Mouse (Mus musculus) heart, embryonic 15.5 days (tissue): ENCODE results near the gene Olfm2. TPM values are rescaled to one million over a fixed set of nuclear protein-coding genes. Genes with fewer than 3 reads are reported as not detected.
A peak's percentile ranks its signal among the peaks of the same experiment; 100 is the strongest.

Experiments
- ATAC-seq: fragments of 200-750 bp; cut with Nextera tagmentation; replicated peaks from 2 replicates; pipeline ENCODE4 v1.8.0; 2017; ENCODE audit warnings: low read depth, moderate TSS enrichment; ENCODE audit not compliant: insufficient number of reproducible peaks, insufficient read depth, low FRiP score
- H3K27ac ChIP-seq: fragments of 300-500 bp; sonication (generic); 2 replicates; pipeline ENCODE4 v1.5.1; 2015; ENCODE audit warnings: mild to moderate bottlenecking, inconsistent platforms
- H3K27me3 ChIP-seq: fragments of 300-500 bp; sonication (generic); 2 replicates; pipeline ENCODE4 v1.6.1; 2015; ENCODE audit warnings: inconsistent platforms
- H3K36me3 ChIP-seq: fragments of 300-500 bp; sonication (generic); 2 replicates; pipeline ENCODE4 v1.6.1; 2015; ENCODE audit warnings: mild to moderate bottlenecking, inconsistent platforms
- H3K4me1 ChIP-seq: fragments of 300-500 bp; sonication (generic); replicated peaks from 2 replicates; pipeline ENCODE4 v1.6.1; 2015; ENCODE audit warnings: inconsistent platforms
- H3K4me2 ChIP-seq: fragments of 300-500 bp; sonication (generic); 2 replicates; pipeline ENCODE4 v1.6.1; 2015; ENCODE audit warnings: inconsistent platforms, mild to moderate bottlenecking, moderate library complexity
- H3K4me3 ChIP-seq: fragments of 300-500 bp; sonication (generic); 2 replicates; pipeline ENCODE4 v1.5.1; 2015; ENCODE audit warnings: mild to moderate bottlenecking, inconsistent platforms
- H3K9ac ChIP-seq: fragments of 300-500 bp; sonication (generic); 2 replicates; pipeline ENCODE4 v1.6.1; 2015; ENCODE audit warnings: mild to moderate bottlenecking, inconsistent platforms
- H3K9me3 ChIP-seq: fragments of 300-500 bp; sonication (generic); replicated peaks from 2 replicates; pipeline ENCODE4 v1.6.1; 2016; ENCODE audit warnings: inconsistent platforms
- WGBS: fragments of 180-500 bp; shearing (Covaris S2); methylation state at CpG from one replicate; pipeline ENCODE4 v1.1.7; 2015; ENCODE audit warnings: mixed read lengths; 5-methylcytosine and 5-hydroxymethylcytosine counted together
- polyA plus RNA-seq: library from polyadenylated mRNA; unstranded; fragments of >200 nt; fragmentation: Nextera tagmentation; extraction: Ambion mirVana; gene quantifications from 2 replicates; pipeline ENCODE4 v1.2.1, GENCODE M21; 2015

Olfm2 gene
- polyA plus RNA-seq, 1 experiment from 2014 or later: 1.00 TPM

DNA sequence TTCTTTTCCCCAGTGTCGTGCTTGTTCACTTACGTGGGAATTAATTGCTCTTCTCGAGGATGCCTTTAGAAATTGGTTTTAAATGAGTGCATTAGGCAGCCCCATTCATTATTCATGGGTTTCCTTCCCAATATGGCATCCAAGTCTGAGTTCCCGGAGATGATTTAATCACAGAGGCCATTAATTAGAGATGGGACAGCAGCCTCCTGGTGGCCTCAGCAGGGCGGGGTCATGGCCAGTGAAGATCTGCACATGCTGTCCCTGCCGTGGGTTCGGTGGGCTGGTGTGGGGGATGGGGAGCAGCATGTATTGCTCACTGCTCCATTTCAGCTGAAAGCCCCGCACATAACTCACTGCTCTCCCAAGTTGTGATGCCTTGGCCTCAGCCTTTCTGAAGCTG, 80.2 kb downstream of the Olfm2 start:
- H3K4me3 ChIP-seq: no peak overlapping the region
- no peaks in the 10 kb centered on the region for H3K9me3 ChIP-seq
- H3K4me1 ChIP-seq: peaks cover 6% of the 10 kb centered on the region; the same call in 1 of the 2 replicates
- no peak overlapping the region for H3K9ac ChIP-seq
- no peak for ATAC-seq
- H3K4me2 ChIP-seq: no peak overlapping the region
- WGBS: 45% methylated on average over 8 of the region's 8 CpGs
- no peak overlapping the region for H3K27ac ChIP-seq
- peaks cover 28% of the 10 kb centered on the region for H3K36me3 ChIP-seq
- H3K27me3 ChIP-seq: no peaks in the 10 kb centered on the region

DNA sequence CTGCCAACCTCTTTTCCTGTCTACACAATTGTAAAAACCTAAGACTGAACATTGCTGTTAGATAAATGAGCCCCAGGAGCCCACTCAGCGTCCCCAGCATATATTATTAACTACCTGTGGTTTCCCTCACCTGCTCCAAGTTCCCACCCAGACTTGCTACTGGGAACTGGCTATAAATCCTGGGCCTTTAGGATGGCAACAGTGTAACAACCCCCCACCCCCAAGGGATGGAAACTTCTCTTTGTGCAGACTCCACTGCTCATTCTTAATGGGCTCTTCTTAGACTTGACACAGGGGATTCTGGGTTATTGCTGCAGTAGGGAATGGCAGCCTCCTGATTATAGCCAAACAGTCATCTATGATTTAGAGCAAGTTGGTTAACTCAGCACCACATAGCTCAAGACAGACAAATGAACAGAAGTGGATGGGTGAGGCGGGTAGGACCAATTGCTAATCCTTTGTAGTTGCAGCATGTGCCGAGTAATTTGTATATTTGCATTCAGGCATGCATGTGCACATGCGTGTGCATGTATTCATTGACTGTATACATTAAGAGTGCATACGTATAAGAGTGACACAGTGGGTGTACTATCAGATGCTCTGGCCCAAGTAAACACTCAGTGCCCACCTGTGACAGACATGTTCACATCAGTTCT, 81.0 kb downstream of the Olfm2 start:
- no peaks in the 10 kb centered on the region for H3K9me3 ChIP-seq
- H3K27me3 ChIP-seq: no peaks in the 10 kb centered on the region
- H3K4me3 ChIP-seq: no peak overlapping the region
- H3K4me1 ChIP-seq: peaks cover 6% of the 10 kb centered on the region; the same call in 1 of the 2 replicates
- no peak overlapping the region for H3K27ac ChIP-seq
- WGBS: 79% methylated on average over 5 of the region's 5 CpGs
- no peak overlapping the region for H3K9ac ChIP-seq
- ATAC-seq: no peak
- no peak overlapping the region for H3K4me2 ChIP-seq
- H3K36me3 ChIP-seq: peaks cover 28% of the 10 kb centered on the region

DNA sequence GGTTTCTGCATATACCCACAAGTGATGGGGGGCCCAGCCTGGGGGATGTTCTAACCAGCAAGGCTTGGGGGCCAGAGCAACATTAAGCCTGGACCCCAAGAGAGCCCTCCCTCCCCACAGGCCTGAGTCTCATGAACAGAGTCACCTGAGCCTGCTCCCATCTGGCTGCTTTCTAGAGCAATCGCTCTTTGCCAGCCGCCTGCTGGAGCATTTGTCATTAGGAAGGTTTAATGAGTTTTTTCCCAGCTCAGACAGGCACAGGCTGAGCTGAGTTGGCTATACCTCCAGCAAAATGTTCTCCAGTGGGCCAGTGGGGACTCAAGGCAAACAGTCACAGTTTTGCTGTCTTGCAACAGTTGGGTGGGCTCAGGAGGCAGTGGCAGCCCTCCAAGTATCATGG, 81.8 kb downstream of the Olfm2 start:
- Histone ChIP-seq H3K27ac (no peak overlapping the region), H3K4me1 (peaks cover 6% of the 10 kb centered on the region; the same call in 1 of the 2 replicates), H3K36me3 (peaks cover 28% of the 10 kb centered on the region), H3K9me3 (no peaks in the 10 kb centered on the region), H3K4me3 (no peak overlapping the region), H3K9ac (no peak overlapping the region), H3K27me3 (no peaks in the 10 kb centered on the region), H3K4me2 (no peak overlapping the region)
- WGBS: 81% methylated on average over 2 of the region's 2 CpGs
- no peak for ATAC-seq

DNA sequence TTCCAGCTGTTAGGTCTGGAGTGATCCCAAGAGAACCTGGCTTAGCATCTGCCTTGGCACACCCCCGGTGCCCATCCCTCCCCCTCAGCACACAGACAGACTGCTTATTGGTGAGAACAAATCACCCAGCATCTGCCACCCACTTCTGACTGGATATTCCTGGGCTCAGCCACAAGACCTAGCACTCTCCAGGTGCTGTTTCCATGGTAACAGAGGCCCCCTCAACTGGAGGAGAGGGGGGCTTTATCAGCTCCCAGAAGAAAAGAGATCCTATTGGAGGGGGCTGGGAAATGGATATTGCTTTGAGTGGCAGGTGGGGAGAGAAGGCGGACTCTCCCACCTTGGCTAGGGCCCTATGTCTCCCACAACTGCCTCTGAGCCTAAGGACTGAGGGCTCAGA, 82.2 kb downstream of the Olfm2 start:
- peaks cover 28% of the 10 kb centered on the region for H3K36me3 ChIP-seq
- no peak overlapping the region for H3K4me2 ChIP-seq
- H3K27me3 ChIP-seq: no peaks in the 10 kb centered on the region
- ATAC-seq: no peak
- no peak overlapping the region for H3K27ac ChIP-seq
- H3K4me3 ChIP-seq: no peak overlapping the region
- no peaks in the 10 kb centered on the region for H3K9me3 ChIP-seq
- WGBS: 87% methylated on average over 2 of the region's 2 CpGs
- no peak overlapping the region for H3K9ac ChIP-seq
- H3K4me1 ChIP-seq: peaks cover 6% of the 10 kb centered on the region; the same call in 1 of the 2 replicates

DNA sequence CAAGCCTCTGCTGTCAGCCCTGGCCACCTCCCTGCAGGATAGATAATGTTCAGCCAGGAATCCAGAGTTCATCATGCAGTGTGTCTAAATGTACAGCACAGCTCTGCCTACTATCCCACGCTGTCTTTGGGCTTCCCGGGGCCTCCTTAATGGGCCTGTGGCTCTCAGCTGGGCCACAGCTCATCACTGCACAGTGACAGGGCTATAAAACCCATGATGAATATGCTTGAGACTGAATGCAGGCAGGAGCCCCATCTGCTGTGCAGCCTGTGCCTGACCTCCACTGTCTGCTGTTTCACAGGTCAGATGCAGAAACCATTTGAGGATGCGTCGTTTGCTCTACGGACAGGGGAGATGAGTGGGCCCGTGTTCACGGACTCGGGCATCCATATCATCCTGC, 83.3 kb downstream of the Olfm2 start:
- no peak for ATAC-seq
- Histone ChIP-seq H3K36me3 (peaks cover 28% of the 10 kb centered on the region), H3K27ac (no peak overlapping the region)

DNA sequence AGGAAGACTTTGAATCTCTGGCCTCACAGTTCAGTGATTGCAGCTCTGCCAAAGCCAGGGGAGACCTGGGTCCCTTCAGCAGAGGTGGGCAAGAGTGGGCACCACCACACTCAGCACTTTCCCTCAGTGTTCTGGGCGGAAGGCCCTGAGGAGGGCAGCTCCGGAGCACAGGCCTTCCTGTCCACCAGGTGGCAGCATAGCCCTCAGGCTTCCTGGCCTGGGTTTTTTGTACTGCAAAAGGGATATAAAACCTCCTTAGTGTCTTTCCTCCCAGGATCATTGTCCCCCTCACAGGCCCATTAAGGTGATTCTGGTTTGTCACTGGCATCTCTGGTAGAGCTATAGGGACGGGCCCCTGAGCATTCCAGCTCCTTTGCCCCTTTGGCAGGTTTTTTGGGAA, 83.8 kb downstream of the Olfm2 start:
- no peak overlapping the region for H3K9ac ChIP-seq
- no peaks in the 10 kb centered on the region for H3K27me3 ChIP-seq
- peaks cover 19% of the 10 kb centered on the region for H3K4me1 ChIP-seq
- WGBS: 52% methylated on average over 3 of the region's 3 CpGs
- no peak overlapping the region for H3K27ac ChIP-seq
- H3K9me3 ChIP-seq: no peaks in the 10 kb centered on the region
- no peak overlapping the region for H3K4me2 ChIP-seq
- H3K36me3 ChIP-seq: peaks cover 29% of the 10 kb centered on the region
- no peak for ATAC-seq
- H3K4me3 ChIP-seq: no peak overlapping the region

More for the DNA sequence above, 83.3 kb downstream of the Olfm2 start:
- Histone ChIP-seq H3K4me1 (peaks cover 14% of the 10 kb centered on the region), H3K9me3 (no peaks in the 10 kb centered on the region), H3K9ac (no peak overlapping the region), H3K4me3 (no peak overlapping the region), H3K27me3 (no peaks in the 10 kb centered on the region), H3K4me2 (no peak overlapping the region)
- 97% methylated on average over 8 of the region's 8 CpGs for WGBS

DNA sequence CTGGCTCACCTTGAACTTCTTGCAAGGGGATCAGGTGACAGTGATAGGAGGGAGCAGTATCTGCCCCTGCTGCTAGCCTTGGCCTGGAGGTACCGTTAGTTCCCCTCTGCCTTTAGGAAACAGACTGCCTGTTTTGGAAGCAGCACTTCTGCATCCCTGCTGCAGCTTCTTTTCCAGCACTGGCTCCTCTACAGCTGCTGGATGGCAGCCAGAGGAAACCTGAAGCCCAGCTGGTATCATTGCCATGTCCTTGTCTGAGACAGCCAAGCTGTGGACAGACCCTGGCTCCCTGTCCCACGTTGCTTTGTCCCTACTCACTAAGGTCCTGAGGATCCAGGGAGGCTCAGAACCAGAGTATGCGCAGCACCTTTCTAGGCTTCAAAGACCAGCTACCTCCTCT, 88.6 kb downstream of the Olfm2 start:
- no peak for ATAC-seq
- Histone ChIP-seq H3K4me3 (no peak overlapping the region), H3K9me3 (no peaks in the 10 kb centered on the region), H3K36me3 (peaks cover 39% of the 10 kb centered on the region), H3K9ac (no peak overlapping the region), H3K27me3 (no peaks in the 10 kb centered on the region), H3K4me1 (peaks cover 31% of the 10 kb centered on the region), H3K27ac (peak overlapping the region; percentile 59), H3K4me2 (no peak overlapping the region)
- 58% methylated on average over 3 of the region's 3 CpGs for WGBS

DNA sequence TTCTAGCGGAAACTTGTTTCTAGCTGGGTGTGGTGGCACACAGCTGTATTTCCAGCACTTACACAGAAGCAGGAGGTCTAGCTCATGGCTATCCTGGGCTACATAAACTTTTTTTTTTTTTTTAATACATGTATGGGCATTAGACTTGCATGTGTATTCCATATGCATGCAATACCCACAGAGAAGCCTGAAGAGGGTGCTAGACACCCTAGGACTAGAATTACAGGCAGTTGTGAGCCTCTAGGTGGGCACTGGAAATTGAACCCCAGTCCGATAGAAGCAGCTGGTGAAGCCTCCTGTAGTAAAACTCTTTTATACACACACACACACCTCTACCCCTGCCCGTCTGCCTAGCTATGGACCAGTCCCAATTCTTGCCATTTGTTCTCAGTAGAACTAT, 92.3 kb downstream of the Olfm2 start:
- Histone ChIP-seq H3K27ac (no peak overlapping the region), H3K4me1 (peaks cover 38% of the 10 kb centered on the region), H3K4me2 (0 out of 2 replicates have a peak overlapping the region, but pooled peaks have one; percentile 83), H3K27me3 (no peaks in the 10 kb centered on the region), H3K9me3 (no peaks in the 10 kb centered on the region), H3K4me3 (no peak overlapping the region), H3K36me3 (peaks cover 34% of the 10 kb centered on the region), H3K9ac (no peak overlapping the region)
- 92% methylated on average over 3 of the region's 3 CpGs for WGBS
- no peak for ATAC-seq

DNA sequence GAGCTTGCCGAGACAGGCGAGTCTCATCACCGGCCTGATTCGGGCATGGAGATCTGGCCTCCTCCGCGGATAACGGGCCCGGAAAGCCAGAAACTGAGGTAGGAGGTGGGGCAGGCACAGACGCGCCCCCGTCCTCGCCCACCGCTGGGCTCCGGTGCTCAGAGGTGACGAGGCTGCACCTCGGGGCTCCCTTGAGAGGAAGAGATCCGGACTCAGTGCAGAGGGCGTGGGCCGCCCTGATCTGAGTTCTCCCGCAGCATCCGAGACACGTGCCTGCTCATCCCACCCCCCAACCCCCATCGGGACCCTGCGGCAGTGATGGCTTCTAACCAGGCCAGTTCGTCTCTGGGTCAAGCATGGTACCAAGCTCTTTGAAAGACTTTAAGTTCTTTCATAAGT, 93.9 kb downstream of the Olfm2 start:
- Histone ChIP-seq H3K4me2 (peak overlapping the region; percentile 83), H3K9me3 (no peaks in the 10 kb centered on the region), H3K4me3 (peak overlapping the region; percentile 94), H3K36me3 (peaks cover 43% of the 10 kb centered on the region), H3K27ac (peak overlapping the region; percentile 47; the same call in 1 of the 2 replicates), H3K27me3 (no peaks in the 10 kb centered on the region), H3K9ac (peak overlapping the region; percentile 89), H3K4me1 (peaks cover 24% of the 10 kb centered on the region)
- ATAC-seq: 0 out of 2 replicates have a peak, but pooled peaks have one; percentile 3
- WGBS: under 1% methylated on average over 25 of the region's 25 CpGs

DNA sequence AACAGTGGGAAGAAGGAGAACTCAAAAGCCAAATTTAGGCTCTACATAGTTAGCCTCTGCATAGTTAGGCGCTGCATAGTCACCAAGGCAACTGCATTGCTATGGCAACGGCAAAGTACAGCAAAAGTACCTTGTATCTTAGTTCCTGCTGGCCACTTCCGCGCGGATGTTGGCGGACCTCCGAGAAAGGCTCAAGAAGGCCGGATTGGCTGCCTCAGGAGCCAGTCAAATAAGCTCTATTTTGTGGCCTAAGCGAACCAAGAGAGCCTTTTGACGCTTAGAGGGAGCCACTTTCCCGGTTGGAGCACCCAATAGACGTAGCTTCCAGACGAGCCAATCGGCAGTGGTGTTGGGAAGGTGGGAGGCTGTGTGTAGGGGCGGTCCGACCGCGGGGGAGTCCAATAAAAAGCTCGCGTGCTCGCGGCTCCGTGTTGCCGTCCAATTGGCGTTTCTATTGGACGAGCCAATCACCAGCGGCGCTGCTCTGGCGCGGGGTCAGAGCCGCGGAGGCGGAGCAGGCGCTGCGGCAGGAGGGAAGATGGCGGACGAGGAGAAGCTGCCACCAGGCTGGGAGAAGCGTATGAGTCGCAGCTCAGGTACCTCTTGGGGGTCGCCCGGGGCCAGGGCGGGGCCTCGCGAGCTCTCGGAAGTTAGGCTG, 94.4 kb downstream of the Olfm2 start, which contains the start of gene Pin1:
Pin1 (plus strand) TSS at position 494 of the 658 bp plus-strand sequence.
- H3K9me3 ChIP-seq: no peaks in the 10 kb centered on the region
- peaks cover 38% of the 10 kb centered on the region for H3K36me3 ChIP-seq
- H3K9ac ChIP-seq: peak within 1 kb of the TSS; percentile 89
- peaks cover 20% of the 10 kb centered on the region for H3K4me1 ChIP-seq
- no peaks in the 10 kb centered on the region for H3K27me3 ChIP-seq
- WGBS: under 1% methylated on average over 45 of the region's 45 CpGs
- peak within 1 kb of the TSS; percentile 83 for H3K4me2 ChIP-seq
- peak within 1 kb of the TSS; percentile 47; the same call in 1 of the 2 replicates for H3K27ac ChIP-seq
- H3K4me3 ChIP-seq: peak within 1 kb of the TSS; percentile 94
- peak; percentile 100 for ATAC-seq

DNA sequence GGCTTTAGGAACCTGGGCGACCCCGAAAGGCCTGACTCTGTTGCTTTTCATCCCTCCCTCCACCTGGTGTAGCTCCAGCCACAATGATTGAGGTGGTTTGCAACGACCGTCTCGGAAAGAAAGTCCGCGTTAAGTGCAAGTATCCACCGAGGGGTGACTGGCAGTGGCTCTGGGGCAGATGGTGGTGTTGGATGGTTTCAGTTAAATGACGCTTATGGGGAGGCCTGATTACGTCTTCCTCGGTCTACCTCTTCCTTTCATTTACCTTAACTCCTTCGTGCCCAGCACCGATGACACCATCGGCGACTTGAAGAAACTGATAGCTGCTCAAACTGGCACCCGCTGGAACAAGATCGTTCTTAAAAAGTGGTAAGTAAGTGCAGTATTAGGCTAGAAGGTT, 101.0 kb downstream of the Olfm2 start:
- Histone ChIP-seq H3K4me1 (peaks cover 24% of the 10 kb centered on the region), H3K36me3 (peaks cover 15% of the 10 kb centered on the region), H3K9me3 (no peaks in the 10 kb centered on the region), H3K27ac (peak overlapping the region; percentile 98), H3K27me3 (no peaks in the 10 kb centered on the region), H3K4me3 (peak overlapping the region; percentile 76), H3K9ac (peak overlapping the region; percentile 71), H3K4me2 (peak overlapping the region; percentile 93)
- WGBS: 3% methylated on average over 17 of the region's 17 CpGs
- ATAC-seq: no peak
